Mouse (Mus musculus) testis, adult 2 months (tissue): ENCODE results near the gene Cacng5.

Experiments
- CTCF ChIP-seq: fragments of 200-500 bp; IDR thresholded peaks from 2 replicates; pipeline ENCODE4 v1.5.1; 2012; ENCODE audit warnings: low read depth, mild to moderate bottlenecking, inconsistent platforms, low read length, moderate library complexity; ENCODE audit not compliant: control insufficient read depth, insufficient read depth, insufficient replicate concordance
- POLR2A ChIP-seq: fragments of 200-500 bp; IDR thresholded peaks from 2 replicates; pipeline ENCODE4 v1.6.1; 2012; ENCODE audit warnings: low read depth, mild to moderate bottlenecking, inconsistent platforms, low read length, moderate library complexity; ENCODE audit not compliant: control insufficient read depth

DNA sequence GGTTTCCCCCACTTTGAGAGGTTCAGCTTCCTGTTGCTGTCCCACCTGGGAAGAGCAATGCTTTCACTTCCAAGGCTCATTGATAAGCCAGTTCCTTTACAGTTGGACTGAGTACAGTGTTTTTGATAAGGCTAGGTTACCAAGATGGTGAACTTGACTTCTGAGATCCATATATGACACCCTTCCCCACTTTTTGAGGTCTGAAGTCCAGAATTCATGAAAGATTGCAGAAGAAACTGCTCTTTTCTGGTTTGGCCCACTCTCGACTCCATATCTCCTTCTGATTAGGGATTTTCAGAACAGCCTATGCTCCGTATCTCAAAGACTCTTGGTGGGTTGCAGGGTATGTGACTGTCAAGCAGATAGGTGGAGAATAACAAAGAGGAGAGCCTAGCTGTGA, 22.1 kb upstream of the Cacng5 start:
- TF ChIP-seq CTCF = no peak
- no peak for TF ChIP-seq POLR2A
